Mouse (Mus musculus) thymus, adult 2 months (tissue): Measurements from ENCODE around the gene Ski.

Experiments
- CTCF ChIP-seq: fragments of 200-500 bp; IDR thresholded peaks from 2 replicates; pipeline ENCODE4 v1.5.1; 2012; ENCODE audit warnings: mild to moderate bottlenecking, control low read depth, low read length, moderate library complexity, borderline replicate concordance; ENCODE audit not compliant: control insufficient read depth, poor library complexity, insufficient read depth; ENCODE audit errors: extremely low read depth
- POLR2A ChIP-seq: fragments of 200-500 bp; IDR thresholded peaks from 2 replicates; pipeline ENCODE4 v1.6.1; 2012; ENCODE audit warnings: mild to moderate bottlenecking, low read length, control low read depth, moderate library complexity; ENCODE audit not compliant: control insufficient read depth, poor library complexity, insufficient read depth; ENCODE audit errors: extremely low read depth

- TF ChIP-seq CTCF (no peak), POLR2A (no peak)
Observed at GRCm38 (mm10) chr4:155184248-155185070, 37.9 kb downstream of the Ski start.
